Mouse (Mus musculus) embryonic facial prominence, embryonic 11.5 days (tissue): ENCODE results near the gene Plbd1. TPM values are rescaled to one million over a fixed set of nuclear protein-coding genes. Genes with fewer than 3 reads are reported as not detected.

ENCODE experiments used
- ATAC-seq: fragments of 200-750 bp; cut with Nextera tagmentation; replicated peaks from 2 replicates; pipeline ENCODE4 v1.8.0; 2017; ENCODE audit warnings: low read depth; ENCODE audit not compliant: insufficient number of reproducible peaks, low FRiP score, low TSS enrichment
- DNase-seq: peaks from one replicate; pipeline ENCODE4 v3.0.0-alpha.2; 2015; ENCODE audit warnings: low spot score
- H3K27ac ChIP-seq: fragments of 300-500 bp; sonication (generic); replicated peaks from 2 replicates; pipeline ENCODE4 v1.5.1; 2014; ENCODE audit warnings: mild to moderate bottlenecking, low read depth, low read length, control low read depth
- H3K27me3 ChIP-seq: fragments of 300-500 bp; sonication (generic); 2 replicates; pipeline ENCODE4 v1.6.1; 2014; ENCODE audit warnings: mild to moderate bottlenecking, low read length, moderate library complexity, mixed read lengths; ENCODE audit not compliant: control insufficient read depth, insufficient read depth
- H3K36me3 ChIP-seq: fragments of 300-500 bp; sonication (generic); replicated peaks from 2 replicates; pipeline ENCODE4 v1.6.1; 2014; ENCODE audit warnings: low read depth, mild to moderate bottlenecking, low read length, moderate library complexity, mixed read lengths; ENCODE audit not compliant: control insufficient read depth, insufficient read depth
- H3K4me1 ChIP-seq: fragments of 300-500 bp; sonication (generic); 2 replicates; pipeline ENCODE4 v1.6.1; 2014; ENCODE audit warnings: low read length, mixed read lengths; ENCODE audit not compliant: control insufficient read depth, insufficient read depth
- H3K4me2 ChIP-seq: fragments of 300-500 bp; sonication (generic); 2 replicates; pipeline ENCODE4 v1.6.1; 2014; ENCODE audit warnings: low read depth, mild to moderate bottlenecking, control low read depth, low read length, moderate library complexity
- H3K4me3 ChIP-seq: fragments of 300-500 bp; sonication (generic); 2 replicates; pipeline ENCODE4 v1.5.1; 2014; ENCODE audit warnings: low read depth, low read length, control low read depth
- H3K9ac ChIP-seq: fragments of 300-500 bp; sonication (generic); replicated peaks from 2 replicates; pipeline ENCODE4 v1.6.1; 2014; ENCODE audit warnings: mild to moderate bottlenecking, control low read depth, low read length
- H3K9me3 ChIP-seq: fragments of 300-500 bp; sonication (generic); replicated peaks from 2 replicates; pipeline ENCODE4 v1.6.1; 2016; ENCODE audit warnings: mild to moderate bottlenecking, low read length, inconsistent platforms, mixed read lengths; ENCODE audit not compliant: control insufficient read depth
- WGBS: fragments of 180-500 bp; shearing (Covaris S2); extraction: QIAGEN DNeasy Blood & Tissue Kit; methylation state at CpG from one replicate; pipeline ENCODE4 v1.1.7; 2014; 5-methylcytosine and 5-hydroxymethylcytosine counted together
- polyA plus RNA-seq: library from polyadenylated mRNA; unstranded; fragments of >200 nt; fragmentation: Nextera tagmentation; extraction: Ambion mirVana; gene quantifications from 2 replicates; pipeline ENCODE4 v1.2.1, GENCODE M21; 2014

The Plbd1 gene
- polyA plus RNA-seq, 1 experiment from 2014 or later: 1.9 TPM

DNA sequence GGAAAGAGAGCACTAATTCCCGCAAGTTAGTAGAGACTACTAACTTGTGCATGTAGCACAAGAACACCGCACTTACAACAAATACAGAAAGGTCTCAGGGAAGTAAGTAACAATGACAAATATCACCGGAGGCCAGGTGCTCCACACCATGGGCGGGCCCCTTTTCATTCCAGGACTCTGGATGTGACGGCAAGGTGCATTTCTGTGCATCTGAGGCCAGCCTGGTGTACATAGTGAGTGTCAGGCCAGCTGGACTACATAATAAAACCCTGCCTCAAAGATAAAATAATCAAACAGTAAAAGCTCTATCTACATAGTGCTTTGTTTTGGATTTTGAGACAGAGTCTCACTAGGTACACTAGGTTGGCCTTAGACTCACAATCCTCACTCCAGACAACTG is 32.1 kb downstream of the Plbd1 start:
- Histone ChIP-seq H3K36me3 (no peaks in the 10 kb centered on the region), H3K4me3 (no peak overlapping the region), H3K27me3 (no peaks in the 10 kb centered on the region), H3K4me1 (no peaks in the 10 kb centered on the region), H3K27ac (no peak overlapping the region), H3K9ac (no peak overlapping the region), H3K4me2 (no peak overlapping the region), H3K9me3 (no peaks in the 10 kb centered on the region)
- no peak for ATAC-seq
- 87% methylated on average over 5 of the region's 5 CpGs for WGBS
- DNase-seq: no peak

- ATAC-seq: no peak
- Histone ChIP-seq H3K9me3 (no peaks in the 10 kb centered on the region), H3K27ac (no peak overlapping the region), H3K27me3 (no peaks in the 10 kb centered on the region), H3K9ac (no peak overlapping the region), H3K4me1 (no peaks in the 10 kb centered on the region), H3K4me3 (no peak overlapping the region), H3K36me3 (no peaks in the 10 kb centered on the region), H3K4me2 (no peak overlapping the region)
- WGBS: 93% methylated on average over 12 of the region's 12 CpGs
- no peak for DNase-seq
Observed at GRCm38 (mm10) chr6:136625421-136625820, 36.3 kb downstream of the Plbd1 start.

DNA sequence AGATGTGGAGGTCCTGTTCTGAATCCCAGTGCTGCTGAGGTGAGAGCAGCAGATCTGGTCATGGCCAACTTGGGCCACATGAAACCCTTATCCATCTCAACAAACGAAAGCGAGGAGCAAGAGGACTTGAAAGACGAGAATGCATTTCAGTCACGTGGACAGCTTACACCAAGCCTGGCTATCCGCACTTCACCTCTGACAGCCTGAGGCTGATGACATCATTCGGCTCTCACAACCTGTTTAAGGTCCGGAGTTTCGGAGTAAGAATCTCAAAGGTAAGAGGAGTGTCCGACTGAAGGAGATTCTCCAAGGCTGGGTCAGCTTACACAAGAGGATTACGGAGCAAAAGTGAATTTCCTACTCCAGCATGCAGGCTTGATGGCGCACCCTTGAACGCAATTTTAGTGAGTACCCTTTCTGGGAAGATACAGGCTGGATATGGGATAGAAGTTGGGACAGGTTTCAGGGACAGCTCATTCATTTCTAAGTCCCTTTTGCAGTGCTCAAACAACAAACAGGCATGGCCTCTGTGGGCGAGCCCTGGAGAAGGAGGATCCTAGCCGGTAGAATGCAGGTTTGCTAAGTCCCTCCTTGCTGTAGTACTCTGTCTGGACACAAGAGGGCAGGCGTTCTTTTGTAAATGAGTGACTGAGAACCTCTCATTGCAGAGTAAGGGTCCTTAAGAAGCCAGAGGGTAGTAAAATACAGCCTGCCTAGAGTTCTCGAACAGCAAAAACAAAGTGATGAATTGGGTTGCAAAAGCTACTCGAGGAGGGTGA is 41.2 kb downstream of the Plbd1 start:
- Histone ChIP-seq H3K9me3 (no peaks in the 10 kb centered on the region), H3K4me1 (no peaks in the 10 kb centered on the region), H3K4me2 (no peak overlapping the region), H3K27me3 (no peaks in the 10 kb centered on the region), H3K36me3 (no peaks in the 10 kb centered on the region), H3K4me3 (no peak overlapping the region), H3K27ac (no peak overlapping the region), H3K9ac (no peak overlapping the region)
- DNase-seq: peak; percentile 96
- WGBS: 47% methylated on average over 17 of the region's 17 CpGs
- 0 out of 2 replicates have a peak, but pooled peaks have one; percentile 34 for ATAC-seq

DNA sequence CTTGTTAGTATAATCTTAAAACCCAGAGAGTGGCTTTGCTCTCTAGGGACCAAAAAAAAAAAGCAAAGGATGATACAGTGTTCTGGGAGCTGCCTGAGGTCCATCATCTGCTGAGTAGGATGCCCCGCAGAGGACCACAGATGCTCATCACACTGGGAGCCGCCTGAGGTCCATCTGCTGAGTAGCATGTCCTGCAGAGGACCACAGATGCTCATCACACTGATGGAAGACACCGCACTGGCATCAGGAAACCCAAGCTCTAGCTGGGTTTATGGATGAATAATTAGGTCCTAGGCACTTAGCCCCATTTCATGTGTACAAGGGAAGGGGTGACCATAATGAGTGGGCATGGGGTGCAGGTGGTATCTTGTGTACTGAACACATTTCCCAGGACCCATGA is 47.6 kb downstream of the Plbd1 start:
- Histone ChIP-seq H3K27ac (no peak overlapping the region), H3K27me3 (no peaks in the 10 kb centered on the region), H3K4me2 (no peak overlapping the region), H3K9ac (no peak overlapping the region), H3K9me3 (no peaks in the 10 kb centered on the region), H3K36me3 (0 out of 2 replicates have a peak, but pooled peaks cover 2% of the 10 kb centered on the region), H3K4me3 (no peak overlapping the region), H3K4me1 (no peaks in the 10 kb centered on the region)
- 89% methylated on average over 3 of the region's 3 CpGs for WGBS
- DNase-seq (no peak), ATAC-seq (no peak)

DNA sequence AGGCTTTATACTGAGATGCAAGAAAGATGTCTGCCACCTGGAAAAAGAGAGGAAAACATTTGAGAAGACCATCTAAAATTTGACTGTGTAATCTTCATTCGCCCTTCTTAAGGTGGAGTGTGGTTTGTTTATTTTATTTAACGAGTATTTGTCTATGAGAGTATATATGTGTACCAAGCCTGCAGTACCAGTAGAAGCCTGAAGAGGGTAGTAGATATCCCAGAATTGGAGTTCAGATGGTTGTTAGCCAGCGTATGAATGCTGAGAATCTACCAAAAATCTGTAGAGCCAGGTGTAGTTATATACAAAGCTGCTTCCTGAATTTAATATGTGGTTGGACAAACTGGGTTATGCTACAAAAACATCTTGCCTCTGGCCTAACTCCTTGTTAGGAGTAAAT is 49.4 kb downstream of the Plbd1 start:
- H3K4me3 ChIP-seq: no peak overlapping the region
- no peaks in the 10 kb centered on the region for H3K27me3 ChIP-seq
- no peak overlapping the region for H3K27ac ChIP-seq
- ATAC-seq: no peak
- no peak for DNase-seq
- no peak overlapping the region for H3K4me2 ChIP-seq
- no peak overlapping the region for H3K9ac ChIP-seq
- H3K9me3 ChIP-seq: no peaks in the 10 kb centered on the region
- WGBS: 93% methylated on average over 3 of the region's 3 CpGs
- no peaks in the 10 kb centered on the region for H3K4me1 ChIP-seq
- peaks cover 6% of the 10 kb centered on the region for H3K36me3 ChIP-seq

GRCm38 (mm10) chr6:136611351-136612215 is 50.1 kb downstream of the Plbd1 start:
- Histone ChIP-seq H3K27me3 (no peaks in the 10 kb centered on the region), H3K36me3 (peaks cover 6% of the 10 kb centered on the region), H3K9me3 (no peaks in the 10 kb centered on the region), H3K9ac (no peak overlapping the region), H3K4me3 (no peak overlapping the region), H3K4me2 (no peak overlapping the region), H3K4me1 (no peaks in the 10 kb centered on the region), H3K27ac (no peak overlapping the region)
- DNase-seq: no peak
- 95% methylated on average over 17 of the region's 17 CpGs for WGBS
- no peak for ATAC-seq

DNA sequence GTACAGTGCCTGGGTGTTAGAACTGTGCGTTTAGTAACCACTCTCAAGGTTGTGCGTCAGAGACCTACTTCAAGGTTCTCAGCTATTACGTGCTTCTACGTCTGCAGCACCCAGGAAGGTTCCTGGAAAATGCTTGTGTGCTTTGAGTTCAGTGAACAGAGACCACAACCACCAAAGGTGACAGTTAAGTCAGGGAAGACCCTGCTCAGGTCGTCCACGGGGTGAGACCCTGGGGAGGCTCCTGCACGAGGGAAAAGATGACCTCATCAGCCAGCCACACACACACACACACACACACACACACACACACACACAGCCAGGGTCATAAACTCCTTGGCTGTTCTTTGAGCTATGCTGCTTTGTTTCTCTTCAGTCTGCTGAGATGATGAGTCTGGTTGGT is 59.1 kb downstream of the Plbd1 start:
- Histone ChIP-seq H3K4me2 (no peak overlapping the region), H3K27me3 (no peaks in the 10 kb centered on the region), H3K4me3 (no peak overlapping the region), H3K4me1 (no peaks in the 10 kb centered on the region), H3K9ac (no peak overlapping the region), H3K9me3 (no peaks in the 10 kb centered on the region), H3K36me3 (peaks cover 25% of the 10 kb centered on the region), H3K27ac (no peak overlapping the region)
- no peak for ATAC-seq
- DNase-seq: no peak
- WGBS: 94% methylated on average over 7 of the region's 7 CpGs

DNA sequence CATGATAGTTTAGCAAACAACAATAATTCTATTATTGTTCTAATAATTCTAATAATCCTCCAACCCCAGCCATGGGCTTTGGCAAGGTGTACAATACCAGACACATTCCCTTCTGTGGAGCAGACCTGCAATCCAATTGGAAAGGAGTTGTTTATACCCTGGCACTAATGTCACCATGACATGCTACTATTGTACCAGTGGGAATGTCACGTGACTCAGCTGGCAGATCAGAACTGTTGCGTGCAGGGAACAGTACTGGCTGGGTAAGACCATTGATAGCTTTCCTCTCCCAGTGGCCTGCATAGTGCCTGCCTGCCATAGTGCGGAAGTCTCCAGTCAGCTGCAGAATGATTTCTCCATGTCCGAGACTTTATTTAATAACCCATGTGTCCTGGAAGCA is 67.2 kb downstream of the Plbd1 start:
- Histone ChIP-seq H3K36me3 (peaks cover 18% of the 10 kb centered on the region), H3K4me3 (no peak overlapping the region), H3K4me2 (no peak overlapping the region), H3K4me1 (no peaks in the 10 kb centered on the region), H3K27me3 (no peaks in the 10 kb centered on the region), H3K9me3 (no peaks in the 10 kb centered on the region), H3K27ac (no peak overlapping the region), H3K9ac (no peak overlapping the region)
- 93% methylated on average over 4 of the region's 4 CpGs for WGBS
- no peak for ATAC-seq
- DNase-seq: no peak
